Mouse (Mus musculus): ENCODE data around the gene Apc2.

GRCm38 (mm10) chr10:80315315-80315714 lies 19.5 kb downstream of the Apc2 start:
- TF ChIP-seq CTCF (IDR thresholded peaks at IDR 0.05; ENCODE audit: control insufficient read depth, insufficient read depth, insufficient replicate concordance, low read depth, low read length) (no peak), POLR2A (IDR thresholded peaks at IDR 0.05; ENCODE audit: control insufficient read depth, low read depth, low read length) (no peak; the same call in 1 of the 2 replicates)

Measured in testis, adult 2 months (tissue).